Mouse (Mus musculus) heart, postnatal 0 days (tissue): ENCODE measurements around the gene Pcdh18. TPM values are rescaled to one million over a fixed set of nuclear protein-coding genes. Genes with fewer than 3 reads are reported as not detected.

Experiments used
- ATAC-seq: fragments of 200-750 bp; cut with Nextera tagmentation; 2 replicates; pipeline ENCODE4 v1.8.0; 2017; ENCODE audit warnings: low read depth, moderate number of reproducible peaks, moderate library complexity; ENCODE audit not compliant: insufficient read depth
- DNase-seq: peaks from one replicate; pipeline ENCODE4 v3.0.0-alpha.2; 2016; ENCODE audit warnings: low spot score
- H3K27ac ChIP-seq: fragments of 300-500 bp; sonication (generic); 2 replicates; pipeline ENCODE4 v1.5.1; 2014; ENCODE audit warnings: low read depth, mild to moderate bottlenecking
- H3K27me3 ChIP-seq: fragments of 300-500 bp; sonication (generic); 2 replicates; pipeline ENCODE4 v1.6.1; 2014; ENCODE audit warnings: low read length, mixed read lengths; ENCODE audit not compliant: control insufficient read depth, insufficient read depth
- H3K36me3 ChIP-seq: fragments of 300-500 bp; sonication (generic); replicated peaks from 2 replicates; pipeline ENCODE4 v1.6.1; 2014; ENCODE audit warnings: low read length, mixed read lengths; ENCODE audit not compliant: control insufficient read depth, insufficient read depth
- H3K4me1 ChIP-seq: fragments of 300-500 bp; sonication (generic); 2 replicates; pipeline ENCODE4 v1.6.1; 2014; ENCODE audit warnings: antibody characterized with exemption; ENCODE audit not compliant: control insufficient read depth, insufficient read depth
- H3K4me2 ChIP-seq: fragments of 300-500 bp; sonication (generic); 2 replicates; pipeline ENCODE4 v1.6.1; 2014; ENCODE audit warnings: low read depth, mild to moderate bottlenecking, low read length, moderate library complexity
- H3K4me3 ChIP-seq: fragments of 300-500 bp; sonication (generic); 2 replicates; pipeline ENCODE4 v1.5.1; 2014; ENCODE audit warnings: low read depth, low read length
- H3K9ac ChIP-seq: fragments of 300-500 bp; sonication (generic); replicated peaks from 2 replicates; pipeline ENCODE4 v1.6.1; 2014; ENCODE audit warnings: low read depth, low read length, mixed read lengths
- H3K9me3 ChIP-seq: fragments of 300-500 bp; sonication (generic); replicated peaks from 2 replicates; pipeline ENCODE4 v1.6.1; 2016; ENCODE audit warnings: low read length; ENCODE audit not compliant: control insufficient read depth
- CTCF ChIP-seq: IDR thresholded peaks from 2 replicates; pipeline ENCODE4 v1.5.1; 2016; ENCODE audit warnings: antibody characterized with exemption, control low read depth, low read depth
- EP300 ChIP-seq: IDR thresholded peaks from 2 replicates; pipeline ENCODE4 v1.6.1; 2016; ENCODE audit warnings: antibody characterized with exemption, low read depth
- WGBS: fragments of 180-500 bp; shearing (Covaris S2); extraction: QIAGEN DNeasy Blood & Tissue Kit; methylation state at CpG from one replicate; pipeline ENCODE4 v1.1.7; 2014; 5-methylcytosine and 5-hydroxymethylcytosine counted together
- polyA plus RNA-seq: library from polyadenylated mRNA; unstranded; fragments of >200 nt; fragmentation: Nextera tagmentation; extraction: Ambion mirVana; gene quantifications from 2 replicates; pipeline ENCODE4 v1.2.1, GENCODE M21; 2015
- total RNA-seq: library from RNA; depleted of rRNA; stranded (reverse); fragments of >200 nt; gene quantifications from 2 replicates; pipeline ENCODE4 v1.2.3, GENCODE M21; 2014; ENCODE audit warnings: low replicate concordance

Pcdh18 gene
- total and polyA plus RNA-seq, 2 experiments from 2014 or later, result 6.7 to 18.9 TPM

DNA sequence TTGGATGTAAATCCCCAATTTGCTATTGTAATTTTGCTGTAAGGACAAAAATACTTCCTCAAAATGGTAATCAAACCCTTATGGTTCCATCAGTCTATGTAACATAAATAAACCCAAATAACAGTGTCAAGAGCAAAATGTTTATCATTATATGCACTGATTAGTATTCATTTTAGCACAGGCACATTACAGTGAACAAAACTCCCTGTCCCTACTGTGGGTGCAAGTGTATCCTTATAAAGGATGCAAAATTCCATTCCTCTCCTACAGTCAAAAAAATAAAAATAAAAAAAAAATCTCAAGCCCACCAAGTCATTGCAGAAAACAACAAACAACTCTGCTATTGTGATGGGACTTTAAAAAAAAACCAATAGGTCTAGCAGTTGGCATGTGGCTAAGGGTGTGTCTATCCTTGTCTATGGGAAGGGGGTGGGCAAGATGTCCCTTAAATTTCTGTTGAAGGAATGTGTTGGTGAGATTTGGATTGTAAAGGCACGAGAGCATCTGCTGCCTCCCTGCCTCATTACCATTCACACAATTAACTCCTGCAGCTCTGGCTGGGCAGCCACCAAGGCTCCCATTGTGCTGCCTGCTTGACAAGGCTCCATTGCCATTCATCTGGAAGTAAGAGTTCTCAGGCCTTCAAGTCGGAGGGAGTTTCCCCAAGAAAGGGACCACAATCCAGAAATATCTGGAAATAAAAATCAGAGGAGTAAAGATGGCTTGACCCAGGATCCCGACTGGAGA, 12.0 kb upstream of the Pcdh18 start:
- no peak for TF ChIP-seq EP300
- TF ChIP-seq CTCF, result no peak
- Histone ChIP-seq H3K27ac (no peak overlapping the region), H3K4me1 (no peaks in the 10 kb centered on the region), H3K4me2 (no peak overlapping the region), H3K9ac (no peak overlapping the region), H3K27me3 (no peaks in the 10 kb centered on the region), H3K4me3 (no peak overlapping the region), H3K9me3 (no peaks in the 10 kb centered on the region), H3K36me3 (no peaks in the 10 kb centered on the region)
- ATAC-seq, result no peak
- 53% methylated on average over 3 of the region's 3 CpGs for WGBS
- DNase-seq, result no peak

DNA sequence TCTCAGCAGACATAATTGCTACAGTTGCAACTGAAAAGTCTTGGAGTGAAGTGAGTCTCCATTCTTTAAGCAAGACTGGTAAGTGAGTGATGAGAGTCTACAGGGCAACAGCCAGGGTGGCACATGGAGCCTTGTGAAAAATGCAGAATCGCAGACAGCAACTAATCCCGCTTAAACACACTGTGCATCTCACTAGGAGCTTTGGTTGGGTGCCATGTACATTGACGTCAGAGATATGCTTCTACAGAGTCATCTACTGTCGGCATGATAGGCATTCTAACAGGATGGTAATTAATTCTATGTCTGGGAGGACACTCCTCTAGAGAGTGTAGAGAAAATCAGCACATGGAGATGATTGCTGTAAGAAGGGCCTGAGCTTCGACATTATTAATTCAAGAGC, 5.6 kb upstream of the Pcdh18 start:
- ATAC-seq (no peak), DNase-seq (no peak)
- H3K4me1 ChIP-seq, result no peaks in the 10 kb centered on the region
- H3K36me3 ChIP-seq, result no peaks in the 10 kb centered on the region
- H3K4me2 ChIP-seq, result no peak overlapping the region
- no peak overlapping the region for H3K9ac ChIP-seq
- 64% methylated on average over 5 of the region's 5 CpGs for WGBS
- TF ChIP-seq CTCF (no peak), EP300 (no peak)
- no peaks in the 10 kb centered on the region for H3K9me3 ChIP-seq
- no peak overlapping the region for H3K27ac ChIP-seq
- no peak overlapping the region for H3K4me3 ChIP-seq
- H3K27me3 ChIP-seq, result no peaks in the 10 kb centered on the region

DNA sequence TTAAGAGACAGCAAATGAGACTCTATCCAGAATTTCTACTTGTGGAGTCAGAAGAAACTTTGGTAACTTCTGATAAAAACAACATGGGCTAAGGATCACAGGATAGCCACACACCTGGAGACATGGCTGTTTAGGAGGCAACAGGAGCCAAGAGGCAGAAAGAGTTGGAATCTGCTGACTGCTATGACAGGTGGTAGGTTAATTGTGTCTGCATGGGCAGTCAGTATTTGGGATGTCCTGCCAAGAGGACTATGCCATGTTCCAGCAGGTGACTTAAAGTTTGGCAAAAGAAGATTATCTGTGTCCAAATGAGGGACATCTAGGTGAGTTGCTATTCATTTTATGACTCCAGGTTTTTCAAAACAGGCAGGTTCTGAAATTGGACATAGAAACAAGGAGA, 4.8 kb upstream of the Pcdh18 start:
- Histone ChIP-seq H3K27ac (no peak overlapping the region), H3K36me3 (no peaks in the 10 kb centered on the region), H3K4me2 (no peak overlapping the region), H3K9me3 (no peaks in the 10 kb centered on the region), H3K27me3 (no peaks in the 10 kb centered on the region), H3K4me1 (no peaks in the 10 kb centered on the region), H3K4me3 (no peak overlapping the region), H3K9ac (no peak overlapping the region)
- TF ChIP-seq CTCF (no peak), EP300 (no peak)
- ATAC-seq (no peak), DNase-seq (no peak)

DNA sequence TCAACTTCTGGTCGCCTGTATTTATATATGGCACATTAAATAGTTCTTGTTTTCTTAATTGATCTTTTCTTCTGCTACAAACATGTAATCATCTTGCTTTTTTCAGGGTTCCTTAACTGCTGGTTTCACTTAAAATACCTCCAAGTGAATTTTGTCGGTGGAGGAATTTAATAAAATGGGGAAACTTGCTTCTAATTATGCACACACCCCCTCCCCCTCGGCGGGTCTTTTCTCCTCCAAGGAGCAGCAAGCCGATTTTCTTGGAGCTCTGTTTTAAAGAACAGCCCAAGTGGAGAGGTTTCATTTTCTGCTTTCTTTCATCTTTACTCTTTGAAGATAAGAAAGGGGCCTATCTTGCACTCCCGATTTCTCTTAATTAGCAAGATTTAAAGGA, 498 bp upstream of the Pcdh18 start:
- H3K4me2 ChIP-seq, result peak overlapping the region; percentile 82
- no peaks in the 10 kb centered on the region for H3K36me3 ChIP-seq
- no peaks in the 10 kb centered on the region for H3K27me3 ChIP-seq
- H3K9ac ChIP-seq, result peak overlapping the region; percentile 68; the same call in 1 of the 2 replicates
- WGBS, result under 1% methylated on average over 6 of the region's 6 CpGs
- peak overlapping the region; percentile 83 for H3K4me3 ChIP-seq
- H3K4me1 ChIP-seq, result no peaks in the 10 kb centered on the region
- no peaks in the 10 kb centered on the region for H3K9me3 ChIP-seq
- ATAC-seq, result no peak
- TF ChIP-seq EP300 (no peak), CTCF (no peak)
- peak overlapping the region; percentile 79 for H3K27ac ChIP-seq
- no peak for DNase-seq

DNA sequence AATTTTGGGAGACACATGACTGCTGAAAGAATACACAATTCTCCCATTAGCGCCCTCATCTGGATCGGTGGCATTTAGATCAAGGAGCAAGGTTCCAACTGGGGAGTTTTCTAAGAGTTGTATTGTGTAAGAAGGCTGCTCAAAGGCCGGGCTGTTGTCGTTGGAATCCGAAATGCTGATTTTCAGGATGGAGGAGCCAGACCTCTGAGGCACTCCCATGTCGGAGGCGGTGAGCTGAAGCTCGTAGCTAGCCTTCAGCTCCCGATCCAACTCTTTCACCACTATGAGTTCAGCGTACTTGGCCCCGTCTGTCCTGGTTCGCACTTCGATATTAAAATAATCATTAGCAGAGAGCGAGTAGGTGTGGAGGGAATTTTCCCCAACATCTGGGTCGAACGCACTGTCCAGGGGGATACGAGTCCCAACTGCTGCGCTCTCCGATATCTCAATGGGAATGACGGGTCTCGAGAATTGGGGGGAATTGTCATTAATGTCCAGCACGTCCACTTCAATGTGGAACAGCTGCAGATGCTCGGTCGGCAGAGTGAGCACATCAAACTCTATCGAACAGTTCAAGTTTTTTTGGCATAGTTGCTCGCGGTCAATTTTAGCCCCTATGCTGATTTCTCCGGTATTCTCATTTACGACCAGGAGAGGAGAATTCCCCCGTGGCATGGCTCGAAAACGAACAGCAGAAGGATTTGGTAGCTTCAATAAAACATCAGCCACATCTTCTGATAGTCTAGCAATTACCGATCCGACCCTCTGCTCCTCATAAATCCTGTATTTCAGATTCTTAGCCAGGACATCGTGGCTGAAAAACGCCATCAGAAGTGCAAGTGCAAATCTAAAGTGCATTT, 909 bp downstream of the Pcdh18 start:
- Histone ChIP-seq H3K4me3 (peak overlapping the region; percentile 83), H3K27ac (peak overlapping the region; percentile 79), H3K4me2 (peak overlapping the region; percentile 82), H3K9ac (peak overlapping the region; percentile 68), H3K36me3 (0 out of 2 replicates have a peak, but pooled peaks cover 8% of the 10 kb centered on the region), H3K27me3 (no peaks in the 10 kb centered on the region), H3K4me1 (no peaks in the 10 kb centered on the region), H3K9me3 (no peaks in the 10 kb centered on the region)
- DNase-seq, result peak; percentile 49
- TF ChIP-seq EP300 (no peak), CTCF (peak; percentile 24; the same call in 1 of the 2 replicates)
- ATAC-seq, result no peak
- WGBS, result 3% methylated on average over 36 of the region's 36 CpGs
